Mouse (Mus musculus) ZHBTc4 (cell line): ENCODE measurements at regions not wholly inside any gene's neighbourhood (a gene's known extent, or its start where the extent isn't known, plus 50 kb on each side); places are given as distances from the start of the nearest gene placed in this dataset.
"Not testable (repeated sequence)": the region's sequence is repeated elsewhere in the genome, so short reads cannot be mapped to it uniquely, and the experiment has no call there.

Experiments
- DNase-seq: peaks from one replicate; pipeline ENCODE4 v3.0.0-alpha.2; 2011; ENCODE audit warnings: low read depth, low spot score

DNA sequence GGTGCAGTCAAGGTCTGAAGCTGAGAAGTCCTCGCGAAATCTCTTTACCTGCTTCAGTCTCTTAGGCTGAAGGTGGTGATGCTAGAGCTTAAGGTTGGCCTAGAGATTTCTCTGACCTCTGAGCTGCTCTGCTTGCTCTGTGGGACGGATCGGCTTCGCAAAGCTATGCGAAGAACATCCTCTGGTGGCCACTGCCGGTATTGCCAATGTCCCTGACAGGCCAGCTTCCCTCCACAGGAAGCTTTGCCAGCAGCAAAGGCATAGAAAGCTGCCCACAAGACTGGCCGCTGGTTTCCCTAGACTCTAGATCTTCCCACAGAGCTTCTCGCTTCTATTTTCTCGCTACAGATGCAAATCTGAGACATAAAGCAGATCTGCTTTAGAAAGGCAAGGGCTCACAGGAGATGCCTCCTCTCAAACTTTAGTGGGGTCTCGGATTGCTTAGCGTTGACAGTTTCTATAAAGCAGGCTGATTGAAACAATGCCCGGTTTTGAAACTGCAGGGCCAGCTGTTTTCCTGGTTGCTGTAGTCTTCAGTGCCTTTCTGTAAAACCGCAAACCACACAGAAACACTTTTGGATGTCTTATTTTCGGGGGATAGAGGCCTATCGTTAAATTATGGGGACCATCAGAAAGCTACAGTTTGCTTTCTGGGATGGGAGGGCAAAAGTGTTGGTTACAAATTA, 153.7 kb downstream of the Car8 start:
- peak; percentile 80 for DNase-seq

DNA sequence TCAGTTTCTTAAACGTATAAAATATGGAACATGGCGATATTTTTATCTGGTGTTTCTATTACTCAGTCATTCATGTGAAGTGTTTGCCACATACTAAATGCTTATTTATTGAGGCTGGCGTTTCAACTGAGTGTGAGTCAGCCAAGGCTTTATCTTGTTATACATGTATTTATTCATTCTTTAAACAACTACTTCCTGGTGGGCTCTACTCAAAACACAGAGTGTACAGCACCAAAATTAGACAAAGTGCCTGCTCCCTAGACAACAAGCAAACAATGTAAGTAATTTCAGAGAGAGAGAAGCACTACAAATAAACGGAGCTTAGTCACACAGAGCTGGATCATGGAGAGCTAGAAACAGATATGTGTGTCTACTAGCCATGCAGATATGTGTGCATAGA, 159.5 kb downstream of the Car8 start:
- no peak for DNase-seq

DNA sequence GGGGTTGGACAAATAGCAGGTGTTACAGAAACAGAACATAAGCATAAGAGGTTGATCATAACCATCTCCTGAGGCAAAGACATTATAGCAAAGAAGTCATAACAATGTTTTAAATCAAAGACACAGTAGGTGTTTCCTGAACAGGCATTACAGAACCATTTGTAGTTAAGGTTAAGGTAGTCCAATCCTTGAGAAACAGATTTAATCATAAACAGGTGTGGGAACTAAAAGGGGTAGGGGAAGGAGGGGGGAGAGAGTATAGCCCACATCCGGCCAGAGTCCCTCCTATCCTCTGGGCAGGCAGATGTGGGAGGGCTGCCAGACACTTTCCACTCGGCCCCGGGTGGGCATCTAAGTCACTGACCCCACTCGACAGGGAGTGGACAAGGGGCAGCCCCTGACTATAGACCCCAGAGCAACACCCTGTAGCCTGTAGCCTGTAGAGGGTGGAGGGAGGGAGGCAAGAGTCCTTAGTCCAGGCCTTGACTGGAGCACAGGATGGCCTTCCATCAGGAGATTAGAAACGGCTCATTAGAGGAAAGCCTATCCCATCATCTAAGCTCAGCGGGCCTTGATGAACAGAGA, 165.8 kb downstream of the Car8 start:
- DNase-seq: no peak

DNA sequence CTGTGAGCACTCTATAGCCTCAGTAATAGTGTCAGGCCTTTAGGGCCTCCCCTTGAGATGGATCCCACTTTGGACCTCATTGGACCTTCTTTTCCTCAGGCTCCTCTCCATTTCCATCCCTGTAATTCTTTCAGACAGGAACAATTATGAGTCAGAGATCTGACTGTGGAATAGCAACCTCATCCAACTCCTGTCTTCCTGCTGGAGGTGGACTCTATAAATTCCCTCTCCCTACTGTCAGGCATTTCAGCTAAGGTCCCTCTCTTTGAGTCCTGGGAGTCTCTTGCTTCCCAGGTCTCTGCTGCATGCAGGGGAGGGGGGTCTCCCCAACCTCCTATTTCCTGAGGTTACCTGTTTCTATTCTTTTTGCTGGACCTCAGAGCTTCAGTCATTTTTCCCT, 168.1 kb downstream of the Car8 start:
- DNase-seq: not testable (repeated sequence)

DNA sequence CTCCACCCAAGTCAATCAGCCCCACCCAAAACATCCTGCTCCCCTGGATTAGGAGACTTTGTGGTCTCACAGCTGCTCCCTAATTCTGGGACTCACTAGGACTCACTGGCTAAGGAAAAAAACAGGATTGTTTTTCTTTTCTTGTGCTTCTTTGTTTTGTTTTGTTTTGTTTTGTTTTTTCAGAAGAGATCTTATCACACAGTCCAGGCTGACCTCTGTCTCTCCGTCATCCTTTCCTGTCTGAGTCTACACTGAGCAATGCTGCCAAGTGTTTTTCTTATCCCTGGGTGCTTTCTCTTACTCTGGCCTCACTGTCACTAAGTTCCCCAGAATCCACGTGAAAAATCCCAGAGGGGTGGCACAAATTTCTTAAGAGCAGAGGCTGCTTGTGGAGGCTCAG, 170.8 kb downstream of the Car8 start:
- no peak for DNase-seq

DNA sequence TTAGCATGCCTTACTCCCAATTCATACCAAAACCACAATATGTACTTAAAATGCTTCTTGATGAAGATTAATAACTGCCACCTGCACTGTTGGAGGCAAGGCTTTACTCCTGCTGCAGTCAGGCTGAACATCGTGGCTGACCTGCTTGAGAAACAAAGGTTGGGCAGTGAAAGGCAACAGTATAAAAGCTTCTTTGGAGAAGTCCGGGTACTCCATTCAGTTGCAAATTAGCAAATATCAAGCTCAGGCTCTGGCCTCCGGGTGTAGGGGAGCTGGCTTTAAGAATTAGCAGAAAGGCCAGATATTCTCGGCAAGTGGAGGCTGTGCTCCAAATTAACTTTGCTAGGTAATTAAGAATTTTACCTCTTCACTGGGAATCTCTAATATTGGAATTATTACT, 197.1 kb downstream of the Car8 start:
- DNase-seq: peak; percentile 72

DNA sequence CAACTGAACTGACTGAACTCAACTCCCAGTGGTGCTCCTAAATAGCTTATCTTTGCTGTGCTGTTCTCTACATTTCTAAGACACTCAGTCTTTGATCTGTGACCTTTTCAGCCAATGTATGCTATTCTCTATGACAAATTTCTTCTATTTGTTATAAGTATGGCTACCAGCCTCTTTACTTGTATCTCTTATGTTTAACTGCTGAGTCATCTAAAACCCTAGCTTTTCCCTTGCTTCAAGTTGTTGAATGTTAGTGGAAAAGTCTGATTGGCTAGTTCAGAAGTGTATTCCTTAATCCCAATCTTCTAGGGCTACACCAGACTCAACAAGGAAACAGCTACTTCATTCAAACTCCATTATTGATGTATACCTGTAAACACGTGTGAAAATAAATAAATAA, 201.0 kb downstream of the Car8 start:
- DNase-seq: no peak

DNA sequence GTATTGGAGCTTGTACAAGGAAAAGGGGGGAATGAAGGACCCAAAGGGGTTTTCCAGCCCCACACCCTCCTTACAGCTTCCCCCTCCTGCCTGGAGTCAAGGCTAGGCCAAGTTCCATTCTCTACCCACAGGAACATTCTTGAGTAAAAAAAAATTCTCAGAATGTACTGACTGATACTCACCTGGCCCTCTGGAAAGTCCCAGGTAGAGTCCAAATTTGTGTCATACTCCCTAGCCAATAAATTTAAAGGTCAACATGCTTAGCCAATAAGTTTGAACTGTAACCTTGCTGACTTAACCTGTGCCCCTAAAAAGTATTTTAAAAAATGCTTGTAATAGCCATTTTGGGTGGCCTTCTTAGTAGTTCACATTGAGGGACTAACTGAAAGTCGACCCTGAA, 205.4 kb downstream of the Car8 start:
- not testable (repeated sequence) for DNase-seq

DNA sequence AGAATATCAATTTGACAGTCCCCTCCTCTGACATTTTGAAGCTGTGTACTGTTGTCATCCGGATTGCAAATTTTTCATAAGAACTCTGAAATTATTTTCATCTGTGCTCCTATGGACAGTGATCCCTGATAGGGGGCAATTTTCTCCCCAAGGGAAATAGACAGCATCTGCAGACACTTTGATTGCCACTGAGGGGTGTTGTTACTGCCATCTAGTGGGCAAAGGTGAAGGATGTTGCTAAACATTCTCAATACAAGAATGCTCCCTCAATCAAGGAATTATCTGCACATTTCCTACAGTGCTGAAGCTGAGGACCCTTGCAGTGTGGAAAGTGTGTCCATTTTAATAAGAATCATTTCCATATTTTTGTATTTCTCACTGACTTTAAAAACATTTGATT, 233.7 kb downstream of the Car8 start:
- peak; percentile 61 for DNase-seq

DNA sequence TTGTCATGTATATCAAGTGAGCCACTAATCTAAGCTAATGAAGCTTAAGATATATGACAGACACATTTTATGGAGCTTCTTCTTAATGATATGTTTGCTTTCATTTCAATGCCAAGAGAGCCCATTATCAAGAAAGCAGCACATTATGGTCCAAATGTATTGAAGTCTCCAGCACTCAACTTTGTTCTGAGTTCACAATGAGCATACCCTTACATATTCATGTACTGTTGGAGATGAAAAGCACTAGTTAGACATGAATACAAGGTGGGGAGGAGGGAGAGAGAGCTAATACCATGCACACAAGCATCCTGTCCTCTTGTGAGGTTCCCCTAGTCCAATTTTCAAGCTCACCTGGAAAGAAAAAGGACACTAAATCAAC, 241.3 kb downstream of the Car8 start:
- no peak for DNase-seq

DNA sequence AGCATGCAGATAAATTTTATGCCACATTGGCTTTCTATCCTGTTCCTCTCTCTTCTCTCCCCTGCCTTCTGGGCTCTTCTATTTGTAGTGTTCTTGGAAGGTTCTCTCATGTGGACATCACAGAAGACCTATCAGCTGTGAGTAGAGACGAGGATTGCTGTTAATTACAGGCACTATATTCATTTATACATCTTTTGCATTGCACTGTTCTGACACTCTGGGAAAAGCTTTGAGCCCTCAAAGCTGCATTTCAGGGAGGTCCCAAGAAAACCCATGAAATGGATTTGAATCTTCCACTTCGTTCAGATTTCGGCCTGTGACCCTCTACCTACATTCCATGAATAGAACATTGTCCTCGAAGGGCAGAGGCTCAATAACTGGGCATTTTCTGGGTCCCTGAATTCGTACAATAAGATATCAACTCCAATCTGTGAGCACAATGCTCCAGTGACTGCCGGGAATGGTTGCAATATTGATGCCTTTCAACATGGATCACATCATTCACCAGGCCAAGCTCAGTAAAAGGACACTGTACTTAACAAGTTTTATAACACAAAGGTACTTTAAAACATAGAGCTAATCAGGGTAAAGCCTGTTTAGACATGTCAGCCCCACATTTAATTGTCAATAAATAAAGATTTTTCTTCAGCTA, 241.8 kb downstream of the Car8 start:
- DNase-seq: no peak

DNA sequence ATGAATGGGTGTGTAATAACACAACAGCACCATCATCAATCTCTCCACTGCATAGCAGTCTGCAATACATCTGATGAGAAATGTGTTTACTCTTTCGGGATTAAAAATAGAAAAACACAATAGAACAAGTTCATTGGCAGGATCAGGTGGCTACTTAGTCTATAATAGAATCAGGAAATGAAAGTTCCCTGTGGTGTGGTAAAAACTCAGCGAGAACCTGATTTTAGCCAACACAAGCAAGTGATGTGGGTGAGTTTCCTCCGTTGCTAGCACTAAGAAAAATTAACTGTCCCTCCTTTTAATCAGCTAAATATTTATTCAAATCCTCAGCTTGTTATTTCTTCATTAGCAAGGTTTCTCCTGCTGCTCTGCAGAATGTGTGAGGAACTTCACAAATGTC, 245.9 kb downstream of the Car8 start:
- no peak for DNase-seq

DNA sequence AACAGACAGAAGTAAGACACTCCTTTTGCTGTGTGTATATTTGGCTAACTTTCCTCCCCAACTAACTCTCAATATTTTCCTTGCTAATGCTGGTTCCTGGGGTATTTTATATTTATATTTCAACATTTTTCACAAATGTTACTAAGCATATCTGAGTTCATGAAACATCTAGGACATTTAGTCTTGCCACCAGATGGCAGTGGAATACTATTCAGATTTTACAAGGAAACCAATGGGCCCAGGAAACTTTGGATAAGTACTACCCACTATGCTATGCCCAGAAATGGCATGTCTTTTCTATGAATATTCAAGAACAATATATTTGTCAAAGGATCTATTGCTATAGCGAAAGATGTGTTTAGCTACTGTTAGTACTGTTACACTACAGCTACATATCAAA, 251.1 kb downstream of the Car8 start:
- DNase-seq: peak; percentile 34

DNA sequence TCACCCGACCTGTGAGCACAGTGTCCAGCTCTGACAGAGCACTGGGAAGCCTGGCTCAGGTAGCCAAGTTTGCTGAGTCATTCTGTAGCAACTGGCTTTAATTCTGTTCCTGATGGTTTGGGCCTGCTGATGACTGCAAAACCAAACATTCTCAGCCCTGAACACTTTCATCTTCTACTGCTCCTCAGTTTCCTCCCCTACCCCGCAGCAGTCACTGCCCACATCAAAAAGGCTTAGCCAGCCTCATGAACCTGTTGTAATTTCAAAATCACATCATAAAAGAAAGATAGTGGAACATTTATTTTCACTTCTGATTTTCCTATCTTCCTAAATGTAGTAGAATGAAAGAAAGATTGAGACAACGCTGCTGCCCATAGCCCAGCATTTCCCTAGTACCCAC, 251.5 kb downstream of the Car8 start:
- no peak for DNase-seq

DNA sequence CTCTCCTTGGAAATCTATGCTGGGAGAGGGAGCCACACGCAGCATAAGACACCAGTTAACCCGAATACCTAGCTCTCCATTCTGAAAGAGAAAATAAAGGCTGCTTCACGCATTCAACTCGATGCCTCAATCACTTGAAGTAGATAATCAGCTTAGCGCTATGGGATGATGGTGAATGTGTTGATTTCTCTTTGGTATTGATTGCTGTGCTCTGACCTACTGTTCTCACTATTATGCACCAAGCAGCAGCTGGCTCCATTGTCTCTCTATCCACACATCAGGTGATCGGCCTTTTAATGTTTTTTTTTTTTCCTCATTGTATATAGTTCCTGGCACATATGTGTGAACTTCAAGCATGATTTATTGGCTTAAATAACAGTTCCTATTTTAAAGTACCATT, 254.0 kb downstream of the Car8 start:
- DNase-seq: no peak

DNA sequence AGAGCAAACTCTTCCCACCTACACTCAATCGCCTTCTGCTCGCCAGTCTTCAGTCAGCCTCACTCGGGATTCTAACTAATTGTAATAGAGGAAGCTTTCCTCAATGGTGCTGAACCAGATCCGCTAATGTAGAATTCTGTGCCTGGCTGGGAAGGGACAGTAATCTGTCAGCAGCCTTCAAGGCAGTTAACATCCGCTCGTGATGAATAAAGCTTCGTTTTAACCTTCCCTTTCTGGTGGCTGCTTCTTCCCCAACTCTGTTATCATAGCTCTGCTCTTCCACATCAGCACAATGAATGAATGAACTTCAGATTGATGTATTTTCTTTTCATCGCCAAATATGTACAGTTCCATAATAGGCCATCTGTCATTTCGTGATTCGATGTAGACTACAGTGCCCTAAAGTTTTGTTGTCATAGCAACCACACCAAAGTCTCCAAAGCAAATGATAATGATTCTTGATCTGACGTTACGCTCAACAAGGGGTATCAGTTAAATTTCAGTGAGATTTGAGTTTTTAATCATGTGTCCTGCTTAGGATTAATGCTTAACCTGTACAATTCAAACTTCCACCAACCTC, 259.0 kb downstream of the Car8 start:
- no peak for DNase-seq

DNA sequence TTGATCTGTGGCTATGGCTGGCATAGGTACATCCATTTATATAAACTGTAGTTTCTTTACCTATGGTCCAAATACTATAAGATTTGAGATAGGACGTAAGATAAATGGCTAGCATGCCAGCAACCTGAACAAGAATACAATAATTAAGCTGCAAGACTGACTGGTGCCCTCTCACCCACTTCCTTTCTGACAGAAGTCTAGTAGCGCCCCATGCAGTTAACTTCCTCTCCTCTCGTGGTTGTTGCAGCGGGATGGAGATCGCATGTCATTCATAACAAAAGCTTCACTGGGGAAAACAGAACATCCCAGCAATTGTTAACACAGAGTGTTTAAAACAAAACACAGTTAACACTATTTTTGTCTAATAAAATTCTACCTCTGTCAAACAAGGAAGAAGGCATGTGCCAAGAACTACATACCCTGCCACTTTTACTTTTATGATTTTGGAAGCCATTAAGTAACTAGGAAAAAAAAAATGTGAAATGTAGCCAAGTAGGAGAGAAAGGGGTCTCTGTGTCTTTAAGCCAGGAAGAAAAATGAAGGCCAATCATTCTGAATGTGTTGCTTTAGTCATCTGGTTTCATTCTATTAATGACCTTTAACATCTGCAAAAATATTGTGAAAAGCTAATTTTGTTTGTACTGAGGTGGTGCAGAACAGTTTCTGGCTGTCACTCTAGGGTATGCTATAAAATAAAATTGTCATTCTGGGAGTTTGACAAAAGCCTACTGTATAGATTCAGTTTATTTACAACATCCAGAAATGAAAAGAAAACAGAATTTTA, 261.0 kb downstream of the Car8 start:
- DNase-seq: no peak

DNA sequence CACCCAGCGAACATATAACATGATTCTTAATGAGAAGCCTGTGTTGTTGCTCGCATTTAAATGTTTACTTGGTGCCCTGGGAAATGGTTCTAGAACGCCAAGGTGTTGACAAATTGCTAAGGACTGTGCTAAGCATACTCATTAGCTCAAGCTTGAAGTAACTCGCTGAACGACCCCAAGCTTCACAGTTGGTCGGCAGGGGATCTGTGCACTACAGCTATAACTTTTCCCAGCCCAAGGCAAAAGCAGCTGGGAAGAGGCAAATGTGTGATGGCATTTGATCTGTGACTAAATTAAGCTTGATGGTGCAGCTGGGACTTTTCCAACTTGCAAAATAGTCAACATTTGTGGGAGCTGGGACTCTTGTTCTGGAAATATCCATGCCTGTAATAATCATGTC, 268.6 kb downstream of the Car8 start:
- DNase-seq: no peak

DNA sequence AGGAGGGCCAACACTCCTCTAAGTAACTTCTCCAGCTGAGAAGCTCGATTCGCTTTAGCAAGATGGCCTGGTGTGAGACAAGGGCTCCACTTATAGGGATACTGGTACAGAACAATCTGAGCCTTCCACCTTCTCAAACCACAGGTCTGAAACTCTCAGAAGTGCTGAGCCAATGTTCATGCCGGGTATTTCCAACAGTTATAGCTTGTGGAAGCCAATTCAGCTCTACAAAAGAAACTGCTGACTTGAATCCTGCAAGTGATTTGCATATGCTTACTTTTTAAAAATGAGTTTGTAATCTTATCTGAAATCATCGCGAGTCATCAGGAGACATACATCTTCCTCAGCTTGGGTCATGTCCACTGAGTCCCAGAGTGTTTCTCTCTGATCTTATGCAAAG, 273.2 kb downstream of the Car8 start:
- DNase-seq: no peak

DNA sequence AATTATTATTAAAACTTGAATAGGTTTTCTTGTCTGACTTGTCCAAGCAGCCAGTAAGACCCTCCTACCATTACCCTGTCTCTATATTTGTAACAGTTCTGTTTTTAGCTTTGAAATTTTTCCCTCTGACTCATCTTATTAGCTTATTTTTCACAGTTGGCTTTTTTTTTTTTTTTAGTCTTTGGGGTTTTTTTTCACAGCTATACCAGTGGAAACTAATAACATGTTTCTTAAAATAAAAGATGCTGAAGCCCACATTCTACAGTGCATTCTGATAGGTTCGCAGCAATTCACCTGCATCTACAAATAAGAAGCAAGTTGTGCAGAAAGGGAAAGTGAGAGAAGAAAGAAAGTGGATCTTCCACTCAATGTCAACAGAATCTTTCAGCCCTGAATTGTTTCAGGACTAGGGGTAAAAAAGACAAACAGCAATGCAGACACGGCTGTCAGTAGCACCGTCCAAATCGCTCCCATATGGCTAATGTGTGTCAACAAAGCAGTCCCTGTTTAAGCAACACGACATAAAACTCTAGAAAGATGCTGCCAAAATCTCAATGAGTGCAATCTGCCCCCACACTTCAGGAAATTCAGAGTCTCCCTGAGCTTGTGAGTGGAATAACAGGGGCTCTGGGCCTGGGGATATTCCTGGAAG, 277.2 kb downstream of the Car8 start:
- no peak for DNase-seq

DNA sequence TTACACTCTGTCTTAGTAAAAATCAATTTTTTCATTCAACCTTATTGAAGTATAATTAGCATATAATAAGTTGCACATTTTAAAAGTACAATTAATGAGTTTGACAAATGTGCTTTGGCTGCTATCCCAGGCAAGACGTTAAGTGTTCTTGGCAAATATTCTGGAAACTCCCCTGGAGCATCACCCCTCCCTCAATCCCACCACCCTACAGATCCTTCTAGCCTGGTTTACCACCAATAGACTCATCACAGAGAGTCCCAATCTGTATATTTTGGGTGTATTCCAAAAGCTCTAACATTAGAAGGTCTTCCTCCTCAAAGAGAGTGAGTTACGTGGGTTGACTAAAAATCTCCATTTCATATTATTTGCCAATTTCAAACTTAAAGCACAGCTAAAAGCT, 278.5 kb downstream of the Car8 start:
- no peak for DNase-seq

DNA sequence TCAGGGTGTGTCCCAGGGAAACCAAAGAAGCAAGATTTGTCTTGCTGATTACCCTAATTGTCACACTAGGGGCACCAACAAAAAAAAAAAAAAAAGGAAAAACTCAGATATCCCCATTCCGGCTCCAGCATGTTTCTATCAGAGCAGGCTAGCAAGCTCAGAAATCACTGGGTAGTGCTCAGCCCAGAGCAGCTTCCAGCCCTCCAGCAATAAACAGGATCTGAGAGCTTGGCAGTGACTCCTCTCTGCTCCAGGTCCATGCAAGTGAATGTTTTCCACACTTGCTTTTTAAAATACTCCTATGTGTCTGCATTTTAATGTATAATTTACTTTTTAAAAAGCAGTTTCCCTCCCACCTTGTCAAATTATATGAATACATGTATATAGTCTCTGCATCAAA, 290.8 kb downstream of the Car8 start:
- DNase-seq: peak; percentile 39
